Mouse (Mus musculus): ENCODE results near the gene Lbh.

- TF ChIP-seq CTCF (IDR thresholded peaks at IDR 0.05; ENCODE audit: borderline replicate concordance, control insufficient read depth, extremely low read depth, insufficient read depth, low read length, poor library complexity), result no peak
- TF ChIP-seq POLR2A (IDR thresholded peaks at IDR 0.05; ENCODE audit: control insufficient read depth, extremely low read depth, insufficient read depth, low read length, poor library complexity), result no peak
These were observed 17.1 kb upstream of the Lbh start for GRCm38 (mm10) chr17:72901021-72901420.
